Mouse (Mus musculus): ENCODE results near the gene Bmi1. TPM values are rescaled to one million over a fixed set of nuclear protein-coding genes. Genes with fewer than 3 reads are reported as not detected.

Bmi1 gene
- 44.4 and 47.5 TPM in 2 replicates for polyA plus RNA-seq (2014; fragmentation: Nextera tagmentation; extraction: Ambion mirVana)

GRCm38 (mm10) chr2:18676936-18677491 lies at the start of gene Bmi1:
Bmi1 (plus strand) TSS chr2:18677018.
- Histone ChIP-seq H3K4me1 (replicated peaks; ENCODE audit: control insufficient read depth, insufficient read depth, low read length) (peaks cover 15% of the 10 kb centered on the region; the same call in 1 of the 2 replicates), H3K36me3 (ENCODE audit: control insufficient read depth, insufficient read depth, low read length) (no peaks in the 10 kb centered on the region), H3K27me3 (ENCODE audit: control insufficient read depth, insufficient read depth, low read length) (peaks cover 28% of the 10 kb centered on the region), H3K9me3 (ENCODE audit: control insufficient read depth, low read length) (no peaks in the 10 kb centered on the region), H3K9ac (ENCODE audit: low read length) (peak within 1 kb of the TSS; percentile 94), H3K4me3 (ENCODE audit: low read depth, low read length) (peak within 1 kb of the TSS; percentile 84), H3K27ac (ENCODE audit: low read depth, low read length) (peak within 1 kb of the TSS; percentile 96), H3K4me2 (ENCODE audit: low read depth, low read length, severe bottlenecking) (peak within 1 kb of the TSS; percentile 83)
- ATAC-seq (replicated peaks; ENCODE audit: low FRiP score): peak; percentile 78
- WGBS: 0% methylated on average over 33 of the region's 77 CpGs
- DNase-seq (ENCODE audit: low spot score): peak; percentile 87

DNA sequence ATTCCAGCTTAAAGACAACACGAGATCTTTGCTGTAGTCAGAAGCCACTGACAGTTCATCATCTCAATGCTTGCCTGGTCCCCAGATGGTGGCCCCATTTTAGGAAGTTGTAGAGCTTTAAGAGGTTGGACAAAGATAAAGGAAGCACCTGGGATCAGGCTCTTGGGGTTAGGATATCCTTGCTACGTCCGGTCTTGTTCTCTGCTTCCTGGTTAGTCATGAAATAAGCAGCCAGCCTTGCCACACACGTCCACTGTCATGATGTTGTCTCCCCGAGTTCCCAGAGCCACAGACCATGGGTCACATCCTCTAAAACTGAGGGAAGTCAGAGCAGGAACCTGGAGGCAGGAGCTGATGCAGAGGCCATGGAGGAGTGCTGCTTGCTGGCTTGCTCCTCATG lies 46.3 kb upstream of the Bmi1 start:
- H3K9ac ChIP-seq (ENCODE audit: low read length): no peak overlapping the region
- H3K4me2 ChIP-seq (ENCODE audit: low read depth, low read length, severe bottlenecking): no peak overlapping the region
- H3K9me3 ChIP-seq (ENCODE audit: control insufficient read depth, low read length): no peaks in the 10 kb centered on the region
- H3K36me3 ChIP-seq (ENCODE audit: control insufficient read depth, insufficient read depth, low read length): no peaks in the 10 kb centered on the region
- 83% methylated on average over 5 of the region's 5 CpGs for WGBS
- H3K27me3 ChIP-seq (ENCODE audit: control insufficient read depth, insufficient read depth, low read length): no peaks in the 10 kb centered on the region
- ATAC-seq (replicated peaks; ENCODE audit: low FRiP score) (no peak), DNase-seq (ENCODE audit: low spot score) (no peak)
- H3K4me1 ChIP-seq (replicated peaks; ENCODE audit: control insufficient read depth, insufficient read depth, low read length): no peaks in the 10 kb centered on the region
- no peak overlapping the region for H3K4me3 ChIP-seq (ENCODE audit: low read depth, low read length)
- no peak overlapping the region for H3K27ac ChIP-seq (ENCODE audit: low read depth, low read length)

- WGBS: 95% methylated on average over 8 of the region's 8 CpGs
- no peaks in the 10 kb centered on the region for H3K27me3 ChIP-seq (ENCODE audit: control insufficient read depth, insufficient read depth, low read length)
- ATAC-seq (replicated peaks; ENCODE audit: low FRiP score) (no peak), DNase-seq (ENCODE audit: low spot score) (no peak)
- no peak overlapping the region for H3K9ac ChIP-seq (ENCODE audit: low read length)
- H3K9me3 ChIP-seq (ENCODE audit: control insufficient read depth, low read length): no peaks in the 10 kb centered on the region
- H3K4me1 ChIP-seq (replicated peaks; ENCODE audit: control insufficient read depth, insufficient read depth, low read length): no peaks in the 10 kb centered on the region
- no peak overlapping the region for H3K4me2 ChIP-seq (ENCODE audit: low read depth, low read length, severe bottlenecking)
- H3K4me3 ChIP-seq (ENCODE audit: low read depth, low read length): no peak overlapping the region
- H3K27ac ChIP-seq (ENCODE audit: low read depth, low read length): no peak overlapping the region
- H3K36me3 ChIP-seq (ENCODE audit: control insufficient read depth, insufficient read depth, low read length): no peaks in the 10 kb centered on the region
Measured at GRCm38 (mm10) chr2:18635052-18635451, 41.8 kb upstream of the Bmi1 start.

DNA sequence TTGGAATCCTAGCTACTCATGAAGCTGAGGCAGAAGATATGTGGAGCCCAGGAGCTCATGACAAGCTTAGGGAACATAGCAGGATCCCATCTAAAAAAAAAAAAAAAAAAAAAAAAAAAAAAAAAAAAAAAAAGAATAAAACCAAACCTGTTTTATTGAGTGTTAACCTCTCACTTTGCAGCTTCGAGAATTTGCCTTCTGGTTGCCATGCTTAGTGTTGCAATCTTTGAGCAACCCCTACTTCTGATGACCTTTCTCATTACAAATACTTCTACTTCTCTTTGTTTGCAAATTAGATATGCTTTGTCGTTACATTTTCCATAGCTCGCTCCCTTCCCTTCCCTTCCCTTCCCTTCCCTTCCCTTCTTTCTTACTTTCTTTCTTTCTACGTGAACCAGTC lies 28.3 kb upstream of the Bmi1 start:
- ATAC-seq (replicated peaks; ENCODE audit: low FRiP score): no peak
- Histone ChIP-seq H3K4me2 (ENCODE audit: low read depth, low read length, severe bottlenecking) (no peak overlapping the region), H3K9ac (ENCODE audit: low read length) (no peak overlapping the region), H3K4me1 (replicated peaks; ENCODE audit: control insufficient read depth, insufficient read depth, low read length) (no peaks in the 10 kb centered on the region), H3K4me3 (ENCODE audit: low read depth, low read length) (no peak overlapping the region), H3K9me3 (ENCODE audit: control insufficient read depth, low read length) (no peaks in the 10 kb centered on the region), H3K27ac (ENCODE audit: low read depth, low read length) (no peak overlapping the region), H3K36me3 (ENCODE audit: control insufficient read depth, insufficient read depth, low read length) (no peaks in the 10 kb centered on the region), H3K27me3 (ENCODE audit: control insufficient read depth, insufficient read depth, low read length) (no peaks in the 10 kb centered on the region)
- no peak for DNase-seq (ENCODE audit: low spot score)
- 86% methylated on average over 4 of the region's 4 CpGs for WGBS

DNA sequence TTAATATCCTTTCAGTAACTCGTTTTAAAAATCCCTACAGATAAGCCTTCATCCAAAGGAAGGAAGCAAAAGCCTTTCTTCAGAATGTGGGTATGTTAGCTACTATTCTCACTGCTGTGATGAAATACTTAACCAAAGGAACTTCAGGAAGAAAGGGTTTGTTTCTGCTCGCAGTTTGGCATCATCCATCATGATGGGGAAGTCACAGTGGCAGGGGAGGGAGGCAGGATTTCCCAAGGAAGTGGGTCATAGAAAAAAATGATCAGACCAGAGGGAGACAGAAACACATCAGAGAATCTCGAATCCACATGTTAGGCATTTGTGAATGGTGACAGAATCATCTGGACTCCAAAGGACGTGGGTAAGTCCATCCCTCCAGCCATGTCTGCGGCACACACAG lies 22.0 kb upstream of the Bmi1 start:
- no peak overlapping the region for H3K4me2 ChIP-seq (ENCODE audit: low read depth, low read length, severe bottlenecking)
- no peaks in the 10 kb centered on the region for H3K27me3 ChIP-seq (ENCODE audit: control insufficient read depth, insufficient read depth, low read length)
- H3K9ac ChIP-seq (ENCODE audit: low read length): no peak overlapping the region
- no peaks in the 10 kb centered on the region for H3K4me1 ChIP-seq (replicated peaks; ENCODE audit: control insufficient read depth, insufficient read depth, low read length)
- no peak for ATAC-seq (replicated peaks; ENCODE audit: low FRiP score)
- DNase-seq (ENCODE audit: low spot score): no peak
- H3K4me3 ChIP-seq (ENCODE audit: low read depth, low read length): no peak overlapping the region
- no peaks in the 10 kb centered on the region for H3K36me3 ChIP-seq (ENCODE audit: control insufficient read depth, insufficient read depth, low read length)
- no peak overlapping the region for H3K27ac ChIP-seq (ENCODE audit: low read depth, low read length)
- no peaks in the 10 kb centered on the region for H3K9me3 ChIP-seq (ENCODE audit: control insufficient read depth, low read length)
- 80% methylated on average over 5 of the region's 5 CpGs for WGBS

DNA sequence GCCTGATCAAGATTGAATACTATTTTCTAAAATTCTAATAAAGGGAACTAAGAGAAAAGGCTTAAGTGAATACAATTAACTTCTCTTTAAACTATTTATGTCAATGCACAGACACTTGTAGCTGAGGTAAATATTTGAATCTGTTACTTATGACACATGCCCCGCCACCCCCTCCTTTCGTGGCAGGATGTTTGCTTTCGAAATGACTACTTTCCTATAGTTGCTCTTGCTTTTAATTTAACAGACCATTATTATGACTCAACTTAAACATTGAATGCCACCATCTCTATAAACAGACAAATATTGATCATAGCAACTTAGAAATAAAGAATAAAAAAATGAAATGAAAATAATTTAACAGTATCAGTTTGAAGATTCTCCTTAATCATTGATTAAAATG lies 12.8 kb upstream of the Bmi1 start:
- no peak overlapping the region for H3K4me2 ChIP-seq (ENCODE audit: low read depth, low read length, severe bottlenecking)
- no peaks in the 10 kb centered on the region for H3K4me1 ChIP-seq (replicated peaks; ENCODE audit: control insufficient read depth, insufficient read depth, low read length)
- no peak overlapping the region for H3K9ac ChIP-seq (ENCODE audit: low read length)
- H3K36me3 ChIP-seq (ENCODE audit: control insufficient read depth, insufficient read depth, low read length): no peaks in the 10 kb centered on the region
- ATAC-seq (replicated peaks; ENCODE audit: low FRiP score) (no peak), DNase-seq (ENCODE audit: low spot score) (no peak)
- H3K27ac ChIP-seq (ENCODE audit: low read depth, low read length): no peak overlapping the region
- H3K27me3 ChIP-seq (ENCODE audit: control insufficient read depth, insufficient read depth, low read length): no peaks in the 10 kb centered on the region
- H3K9me3 ChIP-seq (ENCODE audit: control insufficient read depth, low read length): no peaks in the 10 kb centered on the region
- H3K4me3 ChIP-seq (ENCODE audit: low read depth, low read length): no peak overlapping the region
- 93% methylated on average over 3 of the region's 3 CpGs for WGBS

DNA sequence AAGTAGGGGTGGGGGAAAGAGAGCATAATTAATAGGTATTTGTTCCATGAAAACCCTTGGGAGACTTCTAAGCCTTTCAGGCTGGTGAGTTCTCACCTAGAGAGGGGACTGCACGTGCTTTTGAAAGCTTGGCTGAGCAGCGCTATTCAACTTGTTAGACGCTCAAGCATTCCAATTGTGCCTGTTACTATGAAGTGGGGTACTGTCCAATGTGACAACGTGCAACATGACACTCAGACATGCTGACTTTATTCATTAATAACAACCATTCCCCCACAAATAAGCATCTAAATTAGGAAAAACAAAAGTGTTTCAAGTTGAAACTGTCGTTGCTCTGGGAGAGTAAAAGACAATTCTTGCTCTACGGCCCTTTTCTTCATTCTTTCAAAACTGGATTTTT lies 5.8 kb upstream of the Bmi1 start:
- no peaks in the 10 kb centered on the region for H3K9me3 ChIP-seq (ENCODE audit: control insufficient read depth, low read length)

GRCm38 (mm10) chr2:18672133-18672765 lies 4.6 kb upstream of the Bmi1 start, which contains the start of gene Commd3:
Commd3 (plus strand) TSS chr2:18672384.
- WGBS: under 1% methylated on average over 90 of the region's 91 CpGs
- peak within 1 kb of the TSS; percentile 98 for H3K27ac ChIP-seq (ENCODE audit: low read depth, low read length)
- DNase-seq (ENCODE audit: low spot score) (peak; percentile 96), ATAC-seq (replicated peaks; ENCODE audit: low FRiP score) (peak; percentile 78)
- no peaks in the 10 kb centered on the region for H3K36me3 ChIP-seq (ENCODE audit: control insufficient read depth, insufficient read depth, low read length)
- no peaks in the 10 kb centered on the region for H3K9me3 ChIP-seq (ENCODE audit: control insufficient read depth, low read length)
- H3K4me1 ChIP-seq (replicated peaks; ENCODE audit: control insufficient read depth, insufficient read depth, low read length): peaks cover 3% of the 10 kb centered on the region; the same call in 1 of the 2 replicates
- peaks cover 9% of the 10 kb centered on the region; the same call in 1 of the 2 replicates for H3K27me3 ChIP-seq (ENCODE audit: control insufficient read depth, insufficient read depth, low read length)
- peak within 1 kb of the TSS; percentile 75 for H3K4me3 ChIP-seq (ENCODE audit: low read depth, low read length)
- peak within 1 kb of the TSS; percentile 98 for H3K9ac ChIP-seq (ENCODE audit: low read length)
- H3K4me2 ChIP-seq (ENCODE audit: low read depth, low read length, severe bottlenecking): peak within 1 kb of the TSS; percentile 79

More for the DNA sequence above, 5.8 kb upstream of the Bmi1 start:
- DNase-seq (ENCODE audit: low spot score) (no peak), ATAC-seq (replicated peaks; ENCODE audit: low FRiP score) (no peak)
- H3K36me3 ChIP-seq (ENCODE audit: control insufficient read depth, insufficient read depth, low read length): no peaks in the 10 kb centered on the region
- no peak overlapping the region for H3K4me2 ChIP-seq (ENCODE audit: low read depth, low read length, severe bottlenecking)
- peaks cover 9% of the 10 kb centered on the region; the same call in 1 of the 2 replicates for H3K27me3 ChIP-seq (ENCODE audit: control insufficient read depth, insufficient read depth, low read length)
- H3K9ac ChIP-seq (ENCODE audit: low read length): no peak overlapping the region
- 2% methylated on average over 6 of the region's 6 CpGs for WGBS
- H3K27ac ChIP-seq (ENCODE audit: low read depth, low read length): no peak overlapping the region
- H3K4me3 ChIP-seq (ENCODE audit: low read depth, low read length): no peak overlapping the region
- H3K4me1 ChIP-seq (replicated peaks; ENCODE audit: control insufficient read depth, insufficient read depth, low read length): peaks cover 3% of the 10 kb centered on the region; the same call in 1 of the 2 replicates
